Mouse (Mus musculus): Measurements from ENCODE around the gene Leng8.

DNA sequence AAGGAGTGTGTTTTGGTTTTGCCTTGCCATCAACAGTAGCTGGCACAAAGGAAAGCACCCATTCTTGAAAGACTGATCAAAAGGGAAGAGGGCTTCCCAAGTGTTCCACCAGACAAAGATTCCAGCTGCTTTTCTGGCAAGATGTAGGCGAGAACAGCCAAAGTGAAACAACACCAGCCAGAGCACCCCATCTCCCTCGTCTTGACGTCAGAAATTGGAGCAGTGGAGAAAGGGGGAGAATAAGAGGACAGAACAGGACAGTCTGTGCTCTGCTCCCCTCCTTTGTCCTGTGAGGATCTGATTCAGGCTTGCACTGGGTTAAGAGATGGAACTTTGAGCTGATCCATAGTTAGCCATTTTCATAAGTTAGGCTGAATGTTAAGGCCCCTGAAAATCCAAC, 25.1 kb upstream of the Leng8 start:
- no peak for TF ChIP-seq CTCF (IDR thresholded peaks at IDR 0.05; ENCODE audit: borderline replicate concordance, insufficient read depth, low read length)
- TF ChIP-seq POLR2A (IDR thresholded peaks at IDR 0.05; ENCODE audit: low read depth, low read length): no peak
